Mouse (Mus musculus): ENCODE data around the gene Derl3. TPM values are rescaled to one million over a fixed set of nuclear protein-coding genes. Genes with fewer than 3 reads are reported as not detected.

The Derl3 gene
- total RNA-seq, 2 experiments from 2014 or later, result 0.89 TPM; not detected in 1

DNA sequence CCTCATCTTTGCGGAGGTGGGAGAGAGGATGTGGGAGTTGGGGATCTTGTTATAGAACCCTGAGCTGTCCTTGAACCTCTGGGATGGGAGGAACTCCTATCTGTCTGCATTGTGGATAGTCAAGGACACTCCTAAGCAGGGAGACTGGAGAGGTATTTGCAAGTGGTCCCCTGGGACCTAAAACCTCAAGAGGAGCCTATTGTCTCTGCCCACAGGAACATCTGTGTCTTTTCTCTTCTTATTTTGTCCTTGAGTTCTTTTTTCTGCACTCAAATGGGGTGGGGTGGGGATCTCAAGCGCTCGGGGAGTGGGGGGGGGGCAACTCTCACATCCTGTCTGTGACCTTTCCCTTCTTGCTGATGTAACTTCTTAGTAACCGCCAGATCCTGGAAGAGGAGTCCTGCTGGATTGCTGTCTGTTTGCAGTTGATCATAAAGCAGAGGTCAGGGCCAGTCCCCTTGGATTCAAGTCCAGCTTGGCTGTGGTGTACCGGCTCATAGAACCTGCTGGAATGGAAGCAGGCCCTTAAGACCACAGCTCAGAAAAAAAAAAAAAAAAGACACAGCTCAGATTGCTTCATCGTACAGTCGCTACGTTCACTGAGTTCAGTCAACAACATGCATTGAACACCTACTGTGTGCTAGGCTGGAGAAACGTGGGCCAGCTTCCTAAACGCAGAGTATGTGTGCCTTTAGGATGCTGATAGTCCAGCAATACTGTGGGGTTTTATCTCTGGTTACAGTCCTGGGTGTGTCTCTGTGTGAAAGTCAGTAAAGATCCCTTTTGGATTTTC is 44.8 kb downstream of the Derl3 start:
- no peak for ATAC-seq (ENCODE audit: poor library complexity, severe bottlenecking)

- ATAC-seq (ENCODE audit: poor library complexity, severe bottlenecking), result no peak
These were observed 46.4 kb downstream of the Derl3 start for GRCm38 (mm10) chr10:75939481-75940234.

DNA sequence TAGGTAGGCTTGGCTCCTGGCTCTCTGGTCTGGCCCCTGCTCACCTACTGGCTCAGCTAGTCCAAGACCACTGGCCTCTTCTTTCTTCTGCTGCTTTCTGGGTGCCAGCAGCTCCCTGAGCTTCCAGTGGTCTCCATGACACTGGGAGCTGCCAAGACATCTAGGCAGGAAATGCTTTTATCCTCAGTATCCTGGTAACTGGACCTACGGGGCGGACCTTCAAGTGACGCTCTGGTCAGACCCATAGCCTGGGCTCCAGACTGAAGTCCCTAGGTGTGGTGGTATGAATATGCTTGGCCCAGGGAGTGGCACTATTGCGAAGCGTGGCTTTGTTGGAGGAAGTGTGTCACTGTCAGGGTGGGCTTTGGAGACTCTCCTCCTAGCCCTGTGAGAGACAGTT is 47.3 kb downstream of the Derl3 start, which contains the start of gene Gm867:
Gene Gm867, minus strand, starts transcription at position 153 of the 400 bp plus-strand sequence.
- no peak for ATAC-seq (ENCODE audit: poor library complexity, severe bottlenecking)

GRCm38 (mm10) chr10:75941042-75941824 is 48.0 kb downstream of the Derl3 start:
- ATAC-seq (ENCODE audit: poor library complexity, severe bottlenecking), result no peak

GRCm38 (mm10) chr10:75942736-75943477 is 49.7 kb downstream of the Derl3 start, which contains the start of gene Vpreb3:
Vpreb3 (plus strand) TSS chr10:75943057.
- no peak for ATAC-seq (ENCODE audit: poor library complexity, severe bottlenecking)

GRCm38 (mm10) chr10:75944066-75944772 is 51.0 kb downstream of the Derl3 start:
- ATAC-seq (ENCODE audit: poor library complexity, severe bottlenecking), result no peak

DNA sequence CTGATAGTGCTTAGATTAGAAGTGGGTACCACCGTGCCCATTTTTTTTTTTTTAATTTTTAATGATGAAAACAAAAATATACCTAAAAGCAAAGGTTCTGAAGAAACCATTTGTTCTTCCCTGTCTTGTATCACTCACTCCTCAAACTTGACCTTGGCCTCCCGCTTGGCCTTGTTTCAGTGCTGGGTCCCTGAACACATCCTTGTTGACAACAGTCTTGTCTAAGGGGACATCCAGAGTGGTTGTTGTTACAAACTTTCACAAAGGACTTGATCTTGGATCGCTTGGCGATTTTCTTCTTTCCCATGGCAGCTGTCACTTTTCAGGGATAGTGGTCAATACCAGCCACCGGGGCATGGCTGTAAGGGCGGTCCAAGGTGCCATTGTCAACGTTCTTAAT is 52.0 kb downstream of the Derl3 start:
- ATAC-seq (ENCODE audit: poor library complexity, severe bottlenecking), result no peak

Other genes with a start within 250 kb of the Derl3 start
- gene Susd2, start 249.4 kb upstream of the Derl3 start, total RNA-seq (2015), result 0.16 and 0.48 TPM in 2 replicates
- gene Susd2, start 249.4 kb upstream of the Derl3 start, total RNA-seq (2017), result 0.33 and 0.49 TPM in 2 replicates
- gene Cabin1, start 129.1 kb upstream of the Derl3 start, total RNA-seq (2015), result 23.7 and 24.0 TPM in 2 replicates
- gene Cabin1, start 129.1 kb upstream of the Derl3 start, total RNA-seq (2017), result 19.4 and 20.7 TPM in 2 replicates
- 30.0 and 31.4 TPM in 2 replicates for gene Ddt, start 120.0 kb upstream of the Derl3 start, total RNA-seq (2015)
- gene Ddt, start 120.0 kb upstream of the Derl3 start, total RNA-seq (2017), result 24.7 and 28.4 TPM in 2 replicates
- gene Gm20441, start 112.5 kb upstream of the Derl3 start, total RNA-seq (2015), result not detected in 2 replicates
- not detected in 2 replicates for gene Gm20441, start 112.5 kb upstream of the Derl3 start, total RNA-seq (2017)
- 1.4 and 2.7 TPM in 2 replicates for gene Gstt3, start 112.0 kb upstream of the Derl3 start, total RNA-seq (2015)
- 1.5 and 1.6 TPM in 2 replicates for gene Gstt3, start 112.0 kb upstream of the Derl3 start, total RNA-seq (2017)
- 0.78 TPM in 1 of 2 replicates, not detected in the other for gene Gstt1, start 94.8 kb upstream of the Derl3 start, total RNA-seq (2015)
- gene Gstt1, start 94.8 kb upstream of the Derl3 start, total RNA-seq (2017), result not detected in 2 replicates
- gene Gstt4, start 70.9 kb upstream of the Derl3 start, total RNA-seq (2015), result not detected in 2 replicates
- not detected in 2 replicates for gene Gstt4, start 70.9 kb upstream of the Derl3 start, total RNA-seq (2017)
- gene Gstt2, start 56.0 kb upstream of the Derl3 start, total RNA-seq (2015), result 4.7 and 5.9 TPM in 2 replicates
- 1.8 and 4.7 TPM in 2 replicates for gene Gstt2, start 56.0 kb upstream of the Derl3 start, total RNA-seq (2017)
- 68.9 and 73.4 TPM in 2 replicates for gene Mif, start 33.2 kb upstream of the Derl3 start, total RNA-seq (2015)
- gene Mif, start 33.2 kb upstream of the Derl3 start, total RNA-seq (2017), result 87.4 and 123 TPM in 2 replicates
- 44.0 and 46.2 TPM in 2 replicates for gene Smarcb1, start 28.2 kb downstream of the Derl3 start, total RNA-seq (2015)
- gene Smarcb1, start 28.2 kb downstream of the Derl3 start, total RNA-seq (2017), result 40.6 and 48.4 TPM in 2 replicates
- 7.1 and 9.3 TPM in 2 replicates for gene Chchd10, start 39.7 kb downstream of the Derl3 start, total RNA-seq (2015)
- 8.1 and 15.7 TPM in 2 replicates for gene Chchd10, start 39.7 kb downstream of the Derl3 start, total RNA-seq (2017)
- gene Mmp11, start 43.1 kb downstream of the Derl3 start, total RNA-seq (2015), result not detected in 2 replicates
- gene Mmp11, start 43.1 kb downstream of the Derl3 start, total RNA-seq (2017), result not detected in 2 replicates
- 0.48 and 0.83 TPM in 2 replicates for gene Gm867, start 47.3 kb downstream of the Derl3 start, total RNA-seq (2015)
- gene Gm867, start 47.3 kb downstream of the Derl3 start, total RNA-seq (2017), result 0.16 TPM in 1 of 2 replicates, not detected in the other
- gene Vpreb3, start 49.6 kb downstream of the Derl3 start, total RNA-seq (2015), result 0.48 TPM in 1 of 2 replicates, not detected in the other
- gene Vpreb3, start 49.6 kb downstream of the Derl3 start, total RNA-seq (2017), result not detected in 2 replicates
- gene Gm5134, start 61.1 kb downstream of the Derl3 start, total RNA-seq (2015), result 0.47 TPM in 1 of 2 replicates, not detected in the other
- 0.11 TPM in 1 of 2 replicates, not detected in the other for gene Gm5134, start 61.1 kb downstream of the Derl3 start, total RNA-seq (2017)
- 4.5 and 5.9 TPM in 2 replicates for gene Zfp280b, start 139.2 kb downstream of the Derl3 start, total RNA-seq (2015)
- 3.0 and 8.9 TPM in 2 replicates for gene Zfp280b, start 139.2 kb downstream of the Derl3 start, total RNA-seq (2017)
- not detected in 2 replicates for gene Slc5a4b, start 217.5 kb downstream of the Derl3 start, total RNA-seq (2015)
- not detected in 2 replicates for gene Slc5a4b, start 217.5 kb downstream of the Derl3 start, total RNA-seq (2017)

Measured in megakaryocyte, adult 5-6 weeks (primary cell).